Mouse (Mus musculus): ENCODE results near the gene Lrp1.

The Lrp1 gene

GRCm38 (mm10) chr10:127615591-127615990, 5.4 kb downstream of the Lrp1 start:
- no peak for DNase-seq (ENCODE audit: low spot score)

GRCm38 (mm10) chr10:127615034-127615374, 5.9 kb downstream of the Lrp1 start:
- no peak for DNase-seq (ENCODE audit: low spot score)

- DNase-seq (ENCODE audit: low spot score), result no peak
These were observed 6.5 kb downstream of the Lrp1 start for GRCm38 (mm10) chr10:127614236-127615033.

GRCm38 (mm10) chr10:127612079-127612775, 8.7 kb downstream of the Lrp1 start:
- DNase-seq (ENCODE audit: low spot score), result no peak

GRCm38 (mm10) chr10:127610066-127610415, 10.9 kb downstream of the Lrp1 start:
- no peak for DNase-seq (ENCODE audit: low spot score)

- DNase-seq (ENCODE audit: low spot score), result no peak
These were observed 11.4 kb downstream of the Lrp1 start for GRCm38 (mm10) chr10:127609415-127610065.

GRCm38 (mm10) chr10:127607059-127607458, 13.9 kb downstream of the Lrp1 start:
- no peak for DNase-seq (ENCODE audit: low spot score)

- no peak for DNase-seq (ENCODE audit: low spot score)
These were observed 15.2 kb downstream of the Lrp1 start for GRCm38 (mm10) chr10:127605756-127606155.

GRCm38 (mm10) chr10:127605251-127605547, 15.7 kb downstream of the Lrp1 start:
- DNase-seq (ENCODE audit: low spot score), result no peak

GRCm38 (mm10) chr10:127604465-127605250, 16.3 kb downstream of the Lrp1 start:
- DNase-seq (ENCODE audit: low spot score), result no peak

- DNase-seq (ENCODE audit: low spot score), result no peak
These were observed 17.2 kb downstream of the Lrp1 start for GRCm38 (mm10) chr10:127603437-127604371.

GRCm38 (mm10) chr10:127602194-127602593, 18.8 kb downstream of the Lrp1 start:
- no peak for DNase-seq (ENCODE audit: low spot score)

GRCm38 (mm10) chr10:127599779-127600541, 21.0 kb downstream of the Lrp1 start:
- no peak for DNase-seq (ENCODE audit: low spot score)

GRCm38 (mm10) chr10:127599252-127599651, 21.7 kb downstream of the Lrp1 start:
- DNase-seq (ENCODE audit: low spot score), result no peak

GRCm38 (mm10) chr10:127598607-127599006, 22.3 kb downstream of the Lrp1 start:
- DNase-seq (ENCODE audit: low spot score), result no peak

- no peak for DNase-seq (ENCODE audit: low spot score)
These were observed 23.5 kb downstream of the Lrp1 start for GRCm38 (mm10) chr10:127597311-127597901.

GRCm38 (mm10) chr10:127596321-127596941, 24.5 kb downstream of the Lrp1 start:
- no peak for DNase-seq (ENCODE audit: low spot score)

- no peak for DNase-seq (ENCODE audit: low spot score)
These were observed 25.8 kb downstream of the Lrp1 start for GRCm38 (mm10) chr10:127594930-127595715.

GRCm38 (mm10) chr10:127594405-127594804, 26.5 kb downstream of the Lrp1 start:
- no peak for DNase-seq (ENCODE audit: low spot score)

Measured in spleen, adult 12 weeks (tissue).